Mouse (Mus musculus): Measurements from ENCODE around the gene F2.

DNA sequence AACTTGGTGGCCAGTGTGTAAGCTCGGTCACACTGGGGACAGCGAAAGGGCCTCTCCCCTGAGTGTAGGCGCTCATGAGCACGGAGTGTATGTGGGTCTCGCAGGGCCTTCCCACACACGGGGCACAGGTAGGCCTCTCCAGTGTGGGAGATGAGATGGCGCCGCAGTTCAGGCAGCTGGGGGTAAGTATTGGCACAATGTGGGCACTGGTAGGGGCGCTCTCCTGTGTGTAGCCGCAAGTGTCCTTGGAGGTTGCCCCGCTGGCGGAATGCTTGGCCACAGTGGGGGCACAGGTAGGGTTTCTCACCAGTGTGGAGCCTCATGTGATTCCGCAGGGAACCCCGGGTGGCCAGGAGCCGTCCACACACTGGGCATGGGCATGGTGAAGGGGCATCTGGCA, 9.1 kb upstream of the F2 start:
- TF ChIP-seq GATA1 (IDR thresholded peaks at IDR 0.05; ENCODE audit: borderline replicate concordance, low read length) (no peak), FLI1 (IDR thresholded peaks at IDR 0.05; ENCODE audit: low read length) (no peak)
